Mouse (Mus musculus): Measurements from ENCODE around the gene Homez. TPM values are rescaled to one million over a fixed set of nuclear protein-coding genes. Genes with fewer than 3 reads are reported as not detected.

The Homez gene
- polyA plus RNA-seq (2016; fragmentation: Nextera tagmentation; extraction: Ambion mirVana) = 17.8 and 22.6 TPM in 2 replicates

DNA sequence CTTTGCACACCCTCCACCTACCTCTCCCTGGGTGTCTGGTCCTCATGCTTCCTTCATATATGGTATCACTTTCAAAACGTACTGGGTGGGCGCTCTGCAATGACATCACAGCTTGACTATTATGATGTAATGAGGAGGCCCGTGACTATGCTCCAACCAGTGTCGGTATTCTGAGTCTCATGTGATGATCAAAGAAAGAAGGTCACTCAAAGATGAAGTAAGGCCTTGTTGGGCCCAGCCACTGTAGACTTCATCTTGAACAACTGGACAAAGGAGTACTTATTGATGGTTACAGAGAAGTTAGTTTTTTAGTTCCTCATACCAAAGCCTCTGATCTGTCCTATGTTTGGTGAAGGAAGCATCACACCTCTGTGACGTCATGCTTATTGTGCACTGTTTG lies at the start of gene Homez:
TSS of gene Homez (minus strand) at position 101 of the 400 bp plus-strand sequence.
- 90% methylated on average over 5 of the region's 5 CpGs for WGBS
- no peak for DNase-seq (ENCODE audit: low spot score)
- H3K27ac ChIP-seq = no peak within 1 kb of the TSS
- no peaks in the 10 kb centered on the region for H3K9me3 ChIP-seq (replicated peaks)
- no peak within 1 kb of the TSS for H3K4me3 ChIP-seq
- H3K36me3 ChIP-seq = no peaks in the 10 kb centered on the region
- peaks cover 3% of the 10 kb centered on the region for H3K4me1 ChIP-seq
- peaks cover 8% of the 10 kb centered on the region for H3K27me3 ChIP-seq (ENCODE audit: low read depth, poor library complexity, severe bottlenecking)

DNA sequence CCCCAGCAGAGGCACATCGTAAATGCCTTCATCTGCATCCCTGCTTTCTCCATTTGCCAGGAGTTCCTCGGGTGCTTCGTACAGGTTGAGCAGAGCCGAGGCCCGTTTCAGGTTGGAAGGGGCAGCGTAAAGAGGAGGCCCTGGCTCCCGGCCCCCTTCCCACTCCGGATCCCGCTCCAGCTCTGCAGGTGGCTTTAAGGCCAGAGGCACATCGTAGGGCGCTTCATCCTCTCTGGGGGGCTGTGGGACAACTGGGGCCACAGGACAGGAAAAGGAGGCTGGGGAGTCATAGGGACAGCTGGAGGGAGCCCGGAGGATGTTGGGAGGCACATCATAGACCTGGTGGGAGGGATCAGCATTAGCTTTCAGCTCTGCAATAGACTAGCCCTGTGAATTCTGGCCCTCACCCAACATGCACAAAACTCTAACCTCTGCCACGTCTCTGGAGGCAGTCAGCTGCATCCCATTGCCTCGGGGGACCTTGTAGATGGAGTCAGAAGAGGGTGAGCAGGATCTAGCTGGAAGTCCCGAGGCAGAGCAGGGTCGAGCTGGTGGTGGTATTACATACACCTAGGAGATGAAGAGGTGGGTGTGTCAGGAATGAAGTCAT lies 49.4 kb upstream of the Homez start:
- Histone ChIP-seq H3K27ac (no peak overlapping the region), H3K27me3 (ENCODE audit: low read depth, poor library complexity, severe bottlenecking) (no peaks in the 10 kb centered on the region), H3K36me3 (peaks cover 80% of the 10 kb centered on the region), H3K4me1 (peaks cover 20% of the 10 kb centered on the region), H3K4me3 (no peak overlapping the region), H3K9me3 (replicated peaks) (peaks cover 16% of the 10 kb centered on the region)
- no peak for DNase-seq (ENCODE audit: low spot score)
- 93% methylated on average over 16 of the region's 16 CpGs for WGBS

DNA sequence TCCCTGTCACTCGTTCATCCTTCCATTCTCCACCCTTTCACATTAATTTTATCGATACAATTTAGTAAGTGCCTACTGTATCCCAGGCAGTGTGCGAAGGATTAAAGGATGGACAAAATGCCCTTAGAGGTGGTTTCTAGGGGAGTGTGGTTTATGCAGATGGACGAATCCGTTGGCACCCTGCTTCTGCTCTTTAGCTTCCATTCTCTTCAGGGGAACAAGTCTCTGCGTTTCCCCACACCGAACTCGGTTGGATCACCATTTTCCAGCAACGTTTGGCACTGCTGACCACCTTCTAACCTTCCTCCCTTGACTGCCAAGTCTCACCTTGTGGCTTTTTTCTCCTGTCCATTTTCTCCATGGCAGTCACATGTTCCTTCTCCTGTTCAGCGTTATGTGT lies 42.6 kb upstream of the Homez start:
- Histone ChIP-seq H3K36me3 (peaks cover 61% of the 10 kb centered on the region), H3K9me3 (replicated peaks) (no peaks in the 10 kb centered on the region), H3K4me3 (peak overlapping the region; percentile 95), H3K4me1 (peaks cover 26% of the 10 kb centered on the region), H3K27me3 (ENCODE audit: low read depth, poor library complexity, severe bottlenecking) (0 out of 2 replicates have a peak, but pooled peaks cover 5% of the 10 kb centered on the region), H3K27ac (peak overlapping the region; percentile 95)
- DNase-seq (ENCODE audit: low spot score) = no peak
- 22% methylated on average over 10 of the region's 10 CpGs for WGBS

DNA sequence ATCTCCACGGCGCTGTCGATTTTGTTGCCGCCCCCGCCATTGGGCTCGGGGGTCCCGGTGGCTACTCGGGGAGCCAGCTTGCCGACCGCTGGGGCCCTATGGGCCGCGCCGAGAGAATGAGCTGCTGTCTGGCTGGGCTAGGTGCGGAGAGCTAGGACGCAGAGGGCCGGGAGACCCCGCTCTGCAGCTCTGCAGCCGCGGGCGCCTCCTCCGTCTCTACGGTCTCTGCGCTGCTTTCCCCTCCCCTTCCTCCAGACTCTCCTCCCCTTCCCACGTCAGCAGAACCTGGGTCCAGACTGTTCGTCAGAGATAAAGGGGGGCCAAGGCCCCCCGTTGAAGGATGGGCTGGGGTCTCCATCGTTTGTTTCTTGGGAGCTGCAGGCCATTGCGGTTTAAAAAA lies 42.1 kb upstream of the Homez start, which contains the start of gene Slc22a17:
TSS of gene Slc22a17 (minus strand) at position 247 of the 400 bp plus-strand sequence.
- Histone ChIP-seq H3K27me3 (ENCODE audit: low read depth, poor library complexity, severe bottlenecking) (0 out of 2 replicates have a peak, but pooled peaks cover 5% of the 10 kb centered on the region), H3K4me1 (peaks cover 26% of the 10 kb centered on the region), H3K4me3 (peak within 1 kb of the TSS; percentile 95), H3K27ac (peak within 1 kb of the TSS; percentile 95), H3K36me3 (peaks cover 61% of the 10 kb centered on the region), H3K9me3 (replicated peaks) (no peaks in the 10 kb centered on the region)
- WGBS = under 1% methylated on average over 28 of the region's 28 CpGs
- peak; percentile 82 for DNase-seq (ENCODE audit: low spot score)

DNA sequence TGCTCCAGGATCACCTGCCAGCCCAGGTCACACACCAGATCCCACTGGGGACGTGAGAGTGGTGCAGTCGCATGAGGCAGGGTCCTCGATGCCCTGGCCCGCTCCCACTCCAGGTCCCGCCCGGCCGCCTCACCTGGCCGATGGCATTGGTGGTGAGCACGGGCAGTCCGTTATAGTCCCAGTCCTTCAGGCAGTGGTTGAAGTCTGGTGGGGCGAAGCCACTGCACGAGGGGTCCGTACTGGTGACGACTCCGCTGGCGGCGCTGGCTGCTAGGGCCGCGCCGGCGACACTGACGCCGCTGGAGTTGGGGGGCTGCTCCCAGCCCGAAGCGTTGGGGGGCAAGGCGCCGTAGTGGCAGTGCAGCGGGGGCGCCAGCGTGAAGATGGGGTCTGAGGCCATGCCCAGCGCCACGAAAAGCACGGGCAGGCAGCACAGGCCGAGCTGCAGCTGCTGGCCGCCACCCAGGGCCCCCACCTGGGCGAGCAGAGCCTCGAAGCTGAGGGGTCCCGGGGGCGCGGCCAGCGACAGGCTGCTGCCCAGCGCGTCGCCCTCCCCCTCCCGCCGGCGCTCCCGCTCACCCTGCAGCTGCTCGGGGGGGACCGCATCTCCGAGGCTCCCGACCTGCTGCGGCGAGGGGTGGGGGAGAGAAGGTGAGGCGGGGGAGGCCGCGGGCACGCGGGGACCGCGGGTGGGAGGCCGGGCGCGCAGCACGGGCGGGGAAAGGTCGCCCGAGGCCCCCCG lies 41.5 kb upstream of the Homez start:
- peak; percentile 63 for DNase-seq (ENCODE audit: low spot score)
- H3K27ac ChIP-seq = peak overlapping the region; percentile 95
- peaks cover 26% of the 10 kb centered on the region for H3K4me1 ChIP-seq
- H3K4me3 ChIP-seq = peak overlapping the region; percentile 95
- H3K9me3 ChIP-seq (replicated peaks) = no peaks in the 10 kb centered on the region
- peaks cover 61% of the 10 kb centered on the region for H3K36me3 ChIP-seq
- 3% methylated on average over 67 of the region's 69 CpGs for WGBS
- H3K27me3 ChIP-seq (ENCODE audit: low read depth, poor library complexity, severe bottlenecking) = 0 out of 2 replicates have a peak, but pooled peaks cover 5% of the 10 kb centered on the region

DNA sequence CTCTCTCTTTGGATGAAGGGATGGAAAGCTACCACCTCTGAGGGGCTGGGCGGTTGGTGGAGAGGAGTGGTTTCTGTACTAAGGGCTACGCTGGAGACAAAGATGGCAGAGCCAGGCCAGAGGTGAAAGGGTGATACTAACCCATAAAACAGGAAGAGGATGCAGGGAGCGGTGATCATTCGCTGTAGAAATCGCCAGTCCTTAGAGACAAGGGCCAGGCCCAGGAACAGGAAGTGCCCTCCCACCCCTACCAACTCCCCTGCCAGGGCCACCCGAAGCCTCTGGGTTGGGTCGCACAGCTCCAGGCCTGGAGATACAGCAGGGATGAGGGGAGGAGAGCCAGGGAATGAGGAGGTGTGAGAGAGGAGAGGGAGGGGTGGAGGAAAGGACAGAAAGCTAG lies 37.9 kb upstream of the Homez start:
- peaks cover 25% of the 10 kb centered on the region for H3K4me1 ChIP-seq
- WGBS = 78% methylated on average over 7 of the region's 7 CpGs
- no peak overlapping the region for H3K4me3 ChIP-seq
- H3K27me3 ChIP-seq (ENCODE audit: low read depth, poor library complexity, severe bottlenecking) = 0 out of 2 replicates have a peak, but pooled peaks cover 5% of the 10 kb centered on the region
- no peak for DNase-seq (ENCODE audit: low spot score)
- H3K36me3 ChIP-seq = peaks cover 65% of the 10 kb centered on the region
- no peaks in the 10 kb centered on the region for H3K9me3 ChIP-seq (replicated peaks)
- no peak overlapping the region for H3K27ac ChIP-seq

DNA sequence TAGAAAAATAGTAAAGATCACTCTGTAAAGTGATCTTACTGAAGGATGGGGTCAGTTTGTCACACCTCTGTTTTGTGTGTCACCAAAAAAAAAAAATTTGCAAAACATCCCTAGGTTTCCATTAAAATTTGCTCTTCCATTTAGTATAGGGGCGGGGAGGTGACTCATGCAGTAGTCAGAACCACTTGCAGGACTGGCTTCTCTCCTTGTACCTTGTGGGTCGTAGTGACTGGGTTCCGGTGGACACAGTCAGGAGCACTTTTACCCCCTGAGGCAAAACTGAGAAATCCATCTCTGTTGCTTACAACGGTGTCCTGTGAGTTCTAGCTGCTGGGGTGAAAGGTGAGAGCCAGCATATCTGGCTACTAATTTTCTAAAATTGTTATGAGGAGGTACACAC lies 32.9 kb upstream of the Homez start:
- peaks cover 46% of the 10 kb centered on the region for H3K36me3 ChIP-seq
- H3K27ac ChIP-seq = no peak overlapping the region
- WGBS = 90% methylated on average over 4 of the region's 4 CpGs
- H3K4me1 ChIP-seq = peaks cover under 1% of the 10 kb centered on the region; the same call in 1 of the 2 replicates
- H3K9me3 ChIP-seq (replicated peaks) = no peaks in the 10 kb centered on the region
- H3K4me3 ChIP-seq = no peak overlapping the region
- DNase-seq (ENCODE audit: low spot score) = no peak
- no peaks in the 10 kb centered on the region for H3K27me3 ChIP-seq (ENCODE audit: low read depth, poor library complexity, severe bottlenecking)

DNA sequence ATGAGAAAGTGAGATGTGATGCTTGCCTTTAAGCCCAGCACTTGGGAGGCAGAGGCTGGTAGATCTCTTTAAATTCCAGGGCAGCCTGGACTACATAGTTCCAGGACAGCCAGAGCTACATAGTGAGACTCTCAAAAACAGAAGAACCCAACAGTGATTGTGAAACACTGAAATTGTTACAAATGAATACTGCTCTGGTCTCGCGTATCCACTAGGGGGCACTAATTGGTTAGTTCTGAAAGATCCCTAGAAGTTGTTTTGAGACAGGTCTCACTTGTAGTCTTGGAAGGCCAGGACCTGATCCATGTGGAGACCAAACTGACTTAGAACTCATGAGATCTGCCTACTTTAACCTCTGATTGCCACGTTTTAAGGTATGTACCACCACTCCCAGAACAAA lies 29.6 kb upstream of the Homez start:
- Histone ChIP-seq H3K27ac (no peak overlapping the region), H3K27me3 (ENCODE audit: low read depth, poor library complexity, severe bottlenecking) (no peaks in the 10 kb centered on the region), H3K4me3 (no peak overlapping the region), H3K36me3 (peaks cover 49% of the 10 kb centered on the region), H3K9me3 (replicated peaks) (no peaks in the 10 kb centered on the region), H3K4me1 (peaks cover 3% of the 10 kb centered on the region)
- WGBS = 3% methylated on average over 3 of the region's 3 CpGs
- peak; percentile 63 for DNase-seq (ENCODE audit: low spot score)

DNA sequence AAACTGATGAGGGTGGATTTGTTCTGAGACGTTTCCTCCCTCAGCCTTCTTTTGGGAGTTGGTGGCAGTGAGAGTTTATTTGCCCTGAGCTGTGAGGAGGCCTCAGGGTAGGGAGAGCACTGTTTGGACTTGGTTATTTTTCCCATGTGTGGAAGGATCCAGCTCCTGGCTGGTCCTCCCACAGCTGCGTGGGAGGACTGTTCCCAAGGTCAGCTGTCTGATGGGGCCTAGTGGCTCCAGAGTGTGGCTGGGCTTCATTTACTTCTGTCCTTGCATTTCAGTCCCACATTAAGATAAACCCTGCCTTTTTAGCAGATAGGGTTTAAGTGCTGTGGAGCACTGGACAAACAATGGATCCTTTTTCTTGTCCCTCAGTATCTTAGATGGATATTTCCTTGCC lies 26.7 kb upstream of the Homez start:
- peaks cover 42% of the 10 kb centered on the region for H3K36me3 ChIP-seq
- no peak overlapping the region for H3K4me3 ChIP-seq
- H3K27ac ChIP-seq = no peak overlapping the region
- no peak for DNase-seq (ENCODE audit: low spot score)
- WGBS = 68% methylated on average over 2 of the region's 2 CpGs
- no peaks in the 10 kb centered on the region for H3K9me3 ChIP-seq (replicated peaks)
- peaks cover 12% of the 10 kb centered on the region for H3K4me1 ChIP-seq
- no peaks in the 10 kb centered on the region for H3K27me3 ChIP-seq (ENCODE audit: low read depth, poor library complexity, severe bottlenecking)

DNA sequence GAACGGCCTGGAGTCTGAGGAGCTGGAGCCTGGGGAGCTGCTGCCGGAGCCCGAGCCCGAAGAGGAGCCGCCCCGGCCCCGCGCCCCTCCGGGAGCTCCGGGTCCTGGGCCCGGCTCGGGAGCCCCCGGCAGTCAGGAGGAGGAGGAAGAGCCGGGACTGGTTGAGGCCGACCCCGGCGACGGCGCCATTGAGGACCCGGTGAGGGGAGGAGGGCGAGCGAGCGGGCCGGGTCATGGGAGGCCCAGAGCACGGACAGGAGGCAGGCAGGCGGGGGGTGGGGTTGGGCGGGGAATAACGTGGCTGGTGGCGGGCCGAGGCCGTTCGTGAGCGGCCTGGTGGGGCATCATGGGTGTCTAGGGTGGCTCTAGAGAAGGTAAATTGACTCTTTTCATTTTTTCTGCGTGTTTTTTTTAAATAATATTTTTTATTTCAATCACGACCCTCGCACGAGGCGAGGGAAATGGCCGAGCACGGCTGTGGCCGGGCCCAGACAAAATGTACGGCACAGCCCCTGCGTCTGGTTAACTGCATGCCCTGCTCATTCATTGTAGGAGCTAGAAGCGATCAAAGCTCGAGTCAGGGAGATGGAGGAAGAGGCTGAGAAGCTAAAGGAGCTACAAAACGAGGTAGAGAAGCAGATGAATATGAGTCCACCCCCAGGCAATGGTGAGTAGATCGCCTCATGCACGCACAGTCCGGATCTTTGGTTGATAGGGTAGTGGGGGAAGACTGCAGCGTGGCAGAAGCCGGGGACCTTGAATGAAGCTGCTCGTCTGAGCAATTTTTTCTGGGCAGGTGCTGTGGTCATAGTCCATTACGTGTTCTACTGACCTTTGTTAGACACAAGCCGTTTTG lies 23.8 kb upstream of the Homez start:
- Histone ChIP-seq H3K4me1 (peaks cover 12% of the 10 kb centered on the region), H3K9me3 (replicated peaks) (no peaks in the 10 kb centered on the region), H3K36me3 (peaks cover 40% of the 10 kb centered on the region), H3K4me3 (peak overlapping the region; percentile 98), H3K27ac (peak overlapping the region; percentile 100), H3K27me3 (ENCODE audit: low read depth, poor library complexity, severe bottlenecking) (no peaks in the 10 kb centered on the region)
- under 1% methylated on average over 54 of the region's 54 CpGs for WGBS
- peak; percentile 78 for DNase-seq (ENCODE audit: low spot score)

DNA sequence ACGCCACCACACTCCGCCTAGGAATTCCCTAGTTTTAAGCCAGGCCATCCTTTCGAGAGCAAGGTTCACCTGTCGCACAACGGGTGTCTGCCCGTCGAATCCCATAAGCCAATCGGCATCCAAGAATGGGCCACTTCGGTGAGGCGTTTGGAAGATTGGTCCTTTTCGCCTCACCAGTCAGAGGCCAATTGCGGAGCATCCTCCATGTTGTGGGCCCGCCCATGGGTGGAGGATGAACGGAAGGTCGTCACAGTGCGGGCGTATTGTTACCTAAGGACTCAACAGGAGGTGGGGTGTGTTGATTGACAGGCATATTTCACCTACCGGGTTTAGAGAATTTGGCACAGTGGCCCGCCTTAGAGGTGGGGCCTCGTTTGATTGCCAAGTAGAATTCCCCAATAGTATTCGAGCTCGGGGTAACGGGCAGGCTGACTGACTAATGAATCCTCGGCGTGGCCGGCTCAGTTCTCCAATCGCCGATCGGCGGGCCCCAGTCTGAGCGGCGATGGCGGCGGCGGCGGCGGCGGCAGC lies 23.0 kb upstream of the Homez start:
- Histone ChIP-seq H3K4me3 (peak overlapping the region; percentile 98), H3K27me3 (ENCODE audit: low read depth, poor library complexity, severe bottlenecking) (no peaks in the 10 kb centered on the region), H3K36me3 (peaks cover 34% of the 10 kb centered on the region), H3K27ac (peak overlapping the region; percentile 100), H3K9me3 (replicated peaks) (no peaks in the 10 kb centered on the region), H3K4me1 (peaks cover 12% of the 10 kb centered on the region)
- WGBS = under 1% methylated on average over 38 of the region's 38 CpGs
- DNase-seq (ENCODE audit: low spot score) = peak; percentile 92

DNA sequence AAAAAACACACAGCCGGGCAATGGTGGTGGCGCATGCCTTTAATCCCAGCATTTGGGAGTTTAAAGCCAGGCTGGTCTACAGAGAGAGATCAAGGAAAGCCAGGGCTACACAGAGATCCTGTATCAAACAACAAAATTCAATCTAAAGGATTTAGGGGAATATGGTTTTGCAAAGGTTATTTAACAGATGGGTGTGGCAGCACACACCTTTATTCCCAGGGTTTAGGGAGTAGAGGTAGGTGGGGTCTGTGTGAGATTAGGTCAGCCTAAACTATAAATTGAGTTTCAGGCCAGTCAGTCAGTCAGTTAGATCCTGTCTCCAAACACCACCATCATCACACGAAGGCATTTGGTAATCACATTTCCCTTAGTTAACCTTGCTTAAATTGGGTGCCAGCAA lies 21.4 kb upstream of the Homez start, which contains the start of gene Pabpn1:
TSS of gene Pabpn1 (plus strand) at position 301 of the 400 bp plus-strand sequence.
- H3K9me3 ChIP-seq (replicated peaks) = no peaks in the 10 kb centered on the region

More for the DNA sequence above, 21.4 kb upstream of the Homez start, which contains the start of gene Pabpn1:
- H3K4me1 ChIP-seq = peaks cover 12% of the 10 kb centered on the region
- no peaks in the 10 kb centered on the region for H3K27me3 ChIP-seq (ENCODE audit: low read depth, poor library complexity, severe bottlenecking)
- WGBS = 96% methylated on average over 3 of the region's 3 CpGs
- peaks cover 19% of the 10 kb centered on the region for H3K36me3 ChIP-seq
- H3K4me3 ChIP-seq = peak within 1 kb of the TSS; percentile 98
- peak within 1 kb of the TSS; percentile 100 for H3K27ac ChIP-seq
- no peak for DNase-seq (ENCODE audit: low spot score)

Data from limb, embryonic 10.5 days (tissue).